Mouse (Mus musculus) neutrophil, adult 59 days (primary cell): ENCODE data around the gene Ranbp9. TPM values are rescaled to one million over a fixed set of nuclear protein-coding genes. Genes with fewer than 3 reads are reported as not detected.

Experiments used
- total RNA-seq, 2 experiments: library from RNA; stranded (reverse); gene quantifications; 1 replicate in 1 of 2; 2 replicates in 1 of 2; pipeline ENCODE4 v1.2.4; 2023

Gene Ranbp9
- 100 to 1,000 TPM; 102 to 120 TPM for total RNA-seq

GRCm38 (mm10) chr13:43480957-43481858, at the start of gene Ranbp9:
Gene Ranbp9 (minus strand): TSS chr13:43481282.

GRCm38 (mm10) chr13:43398297-43399080, 82.6 kb downstream of the Ranbp9 start, which contains the start of gene Nol7:
Gene Nol7 (plus strand): TSS chr13:43398390.

GRCm38 (mm10) chr13:43364985-43365824, 115.9 kb downstream of the Ranbp9 start, which contains the start of gene Sirt5:
Gene Sirt5 (plus strand): TSS chr13:43365496.

Other genes with a start within 250 kb of the Ranbp9 start
- gene Gfod1, start 177.1 kb downstream of the Ranbp9 start, total RNA-seq, result 10 to 100 TPM; 39.7 to 41.5 TPM
- 1 to 10 TPM; 3.4 to 3.6 TPM for gene Sirt5, start 115.8 kb downstream of the Ranbp9 start, total RNA-seq
- 10 to 100 TPM; 61.1 to 63.9 TPM for gene Nol7, start 82.9 kb downstream of the Ranbp9 start, total RNA-seq
- 10 to 100 TPM; 16.0 to 17.7 TPM for gene Mcur1, start 78.9 kb upstream of the Ranbp9 start, total RNA-seq
- not detected for gene Rnf182, start 134.4 kb upstream of the Ranbp9 start, total RNA-seq